Mouse (Mus musculus) kidney, postnatal 14 days (tissue): ENCODE data around the gene Trh.

Experiments used
- DNase-seq: peaks from one replicate; pipeline ENCODE4 v3.0.0; 2022; ENCODE audit warnings: mixed read lengths

The Trh gene

DNA sequence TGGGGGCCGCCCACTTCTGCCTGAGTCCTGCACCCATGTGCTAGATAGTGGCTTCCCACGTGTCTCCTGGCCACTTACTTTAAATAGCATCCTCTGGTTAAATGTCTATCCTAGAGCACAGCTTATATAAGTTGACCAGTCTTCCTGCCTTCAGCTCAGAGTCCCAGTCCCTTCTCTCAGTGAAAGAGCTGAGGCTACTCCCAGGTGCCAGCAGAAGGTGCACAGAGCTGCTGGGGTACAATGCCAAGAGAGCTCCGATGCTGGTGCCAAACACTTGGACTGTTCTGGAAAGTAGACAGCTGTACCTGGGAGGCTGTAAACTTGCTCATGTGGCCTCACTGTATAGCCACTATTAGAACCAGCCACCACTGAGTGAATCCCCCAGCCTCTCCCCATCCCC, 22.4 kb downstream of the Trh start:
- DNase-seq = no peak

DNA sequence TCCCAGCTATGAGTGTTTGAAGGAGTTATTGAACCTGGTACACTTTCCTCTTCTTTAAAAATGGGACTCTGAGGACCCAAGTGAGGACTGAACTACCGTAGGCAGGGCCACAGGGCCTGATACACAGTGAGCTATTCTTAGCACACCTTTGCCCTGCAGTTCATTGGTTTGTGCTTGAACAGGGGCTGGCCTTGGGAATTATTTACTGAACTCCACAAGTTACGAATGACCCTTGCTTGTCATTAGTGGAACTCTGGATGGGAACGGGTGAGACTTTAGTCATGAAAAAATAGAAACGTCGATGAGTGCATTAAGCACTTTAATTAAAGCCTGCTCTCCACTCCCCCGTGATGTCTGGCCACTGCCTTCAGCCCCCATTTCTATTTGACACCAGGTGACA, 22.8 kb downstream of the Trh start:
- DNase-seq = peak; percentile 32

DNA sequence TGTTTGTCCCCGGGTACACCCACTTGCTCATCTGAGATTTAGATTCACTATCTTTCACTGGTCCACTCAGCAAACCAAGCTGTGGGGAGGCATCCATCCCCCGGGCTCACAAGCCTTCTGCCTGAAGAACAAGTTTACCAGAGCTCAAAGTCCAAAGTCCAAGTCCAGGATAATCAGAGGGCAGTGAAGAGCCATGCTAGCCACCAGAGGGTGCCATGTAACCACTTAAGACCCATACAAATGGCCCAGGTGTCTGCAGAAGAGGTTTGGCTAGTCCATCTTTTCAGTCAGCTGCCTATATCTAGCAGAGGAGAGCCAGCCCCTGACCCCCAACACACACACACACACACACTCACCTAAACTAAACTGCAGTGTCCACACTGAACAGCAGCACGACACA, 25.0 kb downstream of the Trh start:
- peak; percentile 80 for DNase-seq

DNA sequence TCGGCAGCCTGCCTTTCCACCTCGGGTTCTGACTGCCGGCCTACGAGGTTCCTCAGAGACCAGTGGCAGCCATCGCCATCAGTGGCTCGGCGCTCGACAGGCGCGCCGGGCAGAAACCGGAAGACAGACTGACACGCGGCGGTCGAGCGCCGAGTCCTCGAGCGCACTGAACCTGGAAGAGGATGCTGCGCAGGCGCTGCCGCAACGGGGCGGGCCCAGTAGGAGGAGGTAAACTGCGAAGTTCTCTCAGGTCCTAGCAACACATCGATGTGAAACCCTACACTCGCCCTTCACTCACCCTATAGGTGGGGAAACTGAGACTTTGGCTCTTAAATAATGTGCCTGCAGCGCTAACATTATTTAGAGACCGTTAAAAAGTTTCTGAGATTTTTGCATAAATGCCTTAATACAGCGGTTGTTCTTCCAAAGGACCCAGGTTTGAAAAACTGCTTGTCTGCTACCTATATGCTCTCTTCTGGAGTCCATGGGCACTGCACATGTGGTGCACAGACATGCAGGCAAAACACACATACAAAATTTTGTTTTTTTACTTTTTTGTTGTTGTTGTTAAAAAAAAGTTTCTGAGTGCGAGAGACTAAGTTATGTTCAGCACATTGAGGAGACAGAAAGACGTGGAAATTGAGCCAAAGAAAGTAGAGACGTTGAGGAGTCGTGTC, 29.5 kb downstream of the Trh start, which contains the start of gene Rbsn:
TSS of gene Rbsn (minus strand) at position 153 of the 677 bp plus-strand sequence.
- peak; percentile 96 for DNase-seq

DNA sequence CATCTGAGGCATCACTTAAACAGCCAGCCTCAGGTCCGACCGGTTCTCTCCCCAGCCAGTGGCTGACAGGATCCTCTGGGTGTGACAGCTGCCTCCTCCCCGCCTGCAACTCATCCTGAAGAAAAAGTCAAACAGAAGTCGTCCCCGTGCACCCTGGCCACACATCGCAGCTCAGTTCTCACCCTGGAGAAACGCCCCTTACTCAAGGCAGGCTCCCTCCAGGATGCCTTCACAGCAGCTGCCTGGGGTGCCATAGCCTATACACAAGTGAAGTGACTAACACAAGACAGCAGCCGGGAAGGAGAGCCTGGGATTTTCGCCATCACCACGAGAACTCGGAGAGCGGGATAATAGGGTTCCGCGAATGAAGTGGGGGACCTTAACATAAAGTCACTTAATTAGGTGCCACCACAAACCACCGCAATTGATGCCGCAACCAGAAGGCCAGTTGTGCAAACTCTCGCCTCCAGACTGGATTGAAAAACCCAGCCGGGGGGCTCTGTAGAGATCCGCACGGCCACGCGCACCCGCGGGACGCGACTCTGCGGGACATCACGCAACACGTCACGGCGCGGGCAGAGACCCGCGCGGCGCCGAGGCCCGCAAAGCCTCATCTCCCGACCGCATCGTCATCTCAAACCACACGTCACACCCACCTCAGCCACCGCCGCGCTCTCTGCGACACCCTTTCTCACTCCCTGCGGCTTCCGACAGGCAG, 30.2 kb downstream of the Trh start:
- no peak for DNase-seq

DNA sequence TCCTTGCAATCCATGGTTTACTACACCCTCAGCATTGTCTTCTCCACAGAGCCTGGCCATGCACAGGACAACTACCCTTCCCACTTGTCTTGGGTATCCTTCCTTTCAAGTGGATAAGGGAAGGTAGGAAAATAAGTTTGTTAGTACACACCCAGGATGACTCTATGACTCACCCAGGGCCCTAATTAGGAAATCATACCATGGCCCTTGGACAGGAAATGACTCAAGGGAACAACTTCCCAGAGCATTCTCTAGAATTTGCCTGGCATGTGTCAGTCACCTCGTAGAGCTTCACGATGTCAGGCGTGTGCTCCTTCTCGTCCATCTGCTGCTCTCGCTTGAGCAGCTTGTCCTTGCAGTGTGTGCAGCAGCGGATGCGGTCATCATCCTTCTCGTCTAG, 45.0 kb downstream of the Trh start:
- DNase-seq = no peak
